Mouse (Mus musculus): ENCODE data around the gene Cmtm5. TPM values are rescaled to one million over a fixed set of nuclear protein-coding genes. Genes with fewer than 3 reads are reported as not detected.
"Not testable (repeated sequence)": the region's sequence is repeated elsewhere in the genome, so short reads cannot be mapped to it uniquely, and the experiment has no call there.

Cmtm5 gene
- polyA plus RNA-seq, 1 experiment from 2014 or later: 10.4 TPM

DNA sequence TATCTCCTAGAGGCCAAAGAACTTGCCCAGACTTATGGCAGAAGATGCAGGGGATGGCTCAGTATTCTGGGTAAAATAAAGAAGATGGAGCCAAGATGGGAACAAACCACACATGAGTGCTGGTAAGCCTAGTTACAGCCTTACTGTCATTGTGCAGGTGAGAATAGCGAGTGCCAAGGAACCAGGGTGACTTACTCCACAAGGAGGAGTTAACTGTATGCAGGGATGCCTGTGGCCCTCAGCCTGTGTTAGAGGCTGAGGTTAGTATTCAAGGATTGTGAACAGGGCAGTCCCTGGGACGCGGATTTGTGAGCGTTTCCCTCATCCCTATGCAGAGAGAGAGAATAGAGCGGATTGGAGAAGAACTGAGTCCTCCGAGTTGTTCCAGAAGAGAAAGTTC is 15.5 kb downstream of the Cmtm5 start:
- Histone ChIP-seq H3K27ac (ENCODE audit: low read depth, low read length) (no peak overlapping the region), H3K9me3 (ENCODE audit: control insufficient read depth, low read length) (no peaks in the 10 kb centered on the region), H3K36me3 (ENCODE audit: control insufficient read depth, insufficient read depth, low read length) (no peaks in the 10 kb centered on the region), H3K4me2 (ENCODE audit: low read depth, low read length) (no peak overlapping the region), H3K4me1 (ENCODE audit: control insufficient read depth, insufficient read depth, low read length) (no peaks in the 10 kb centered on the region), H3K4me3 (ENCODE audit: low read depth, low read length) (no peak overlapping the region), H3K9ac (replicated peaks; ENCODE audit: low read depth, low read length) (no peak overlapping the region), H3K27me3 (ENCODE audit: control insufficient read depth, insufficient read depth, low read length) (no peaks in the 10 kb centered on the region)
- 86% methylated on average over 6 of the region's 6 CpGs for WGBS
- ATAC-seq (ENCODE audit: low read depth): no peak

- WGBS: 92% methylated on average over 8 of the region's 8 CpGs
- Histone ChIP-seq H3K27me3 (ENCODE audit: control insufficient read depth, insufficient read depth, low read length) (no peaks in the 10 kb centered on the region), H3K4me1 (ENCODE audit: control insufficient read depth, insufficient read depth, low read length) (no peaks in the 10 kb centered on the region), H3K36me3 (ENCODE audit: control insufficient read depth, insufficient read depth, low read length) (no peaks in the 10 kb centered on the region), H3K4me2 (ENCODE audit: low read depth, low read length) (no peak overlapping the region), H3K9me3 (ENCODE audit: control insufficient read depth, low read length) (no peaks in the 10 kb centered on the region), H3K27ac (ENCODE audit: low read depth, low read length) (no peak overlapping the region), H3K9ac (replicated peaks; ENCODE audit: low read depth, low read length) (no peak overlapping the region), H3K4me3 (ENCODE audit: low read depth, low read length) (no peak overlapping the region)
- ATAC-seq (ENCODE audit: low read depth): no peak
These were observed 17.7 kb downstream of the Cmtm5 start for GRCm38 (mm10) chr14:54953664-54954206.

DNA sequence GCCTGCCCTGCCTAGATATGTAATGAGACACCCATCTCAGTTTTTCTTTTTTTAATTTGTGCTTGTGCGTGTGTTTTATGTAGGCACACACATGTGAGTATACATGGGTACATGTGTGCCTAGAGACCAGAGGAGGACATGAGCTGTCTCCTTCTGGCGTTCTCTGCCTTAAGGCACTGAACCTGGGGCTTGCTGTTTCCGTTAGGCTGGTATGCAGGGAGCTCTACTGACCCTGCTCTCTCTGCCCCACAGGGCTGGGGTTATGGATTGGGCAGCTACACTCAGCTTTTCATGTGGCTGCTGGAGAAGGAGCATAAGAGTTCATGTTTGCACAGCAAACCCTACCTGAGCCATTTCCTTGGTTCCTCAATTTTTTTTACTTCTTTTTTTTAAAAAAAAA is 18.4 kb downstream of the Cmtm5 start:
- H3K4me1 ChIP-seq (ENCODE audit: control insufficient read depth, insufficient read depth, low read length): no peaks in the 10 kb centered on the region
- no peak overlapping the region for H3K4me2 ChIP-seq (ENCODE audit: low read depth, low read length)
- H3K27me3 ChIP-seq (ENCODE audit: control insufficient read depth, insufficient read depth, low read length): no peaks in the 10 kb centered on the region
- no peaks in the 10 kb centered on the region for H3K36me3 ChIP-seq (ENCODE audit: control insufficient read depth, insufficient read depth, low read length)
- H3K9ac ChIP-seq (replicated peaks; ENCODE audit: low read depth, low read length): no peak overlapping the region
- no peak overlapping the region for H3K27ac ChIP-seq (ENCODE audit: low read depth, low read length)
- H3K4me3 ChIP-seq (ENCODE audit: low read depth, low read length): no peak overlapping the region
- ATAC-seq (ENCODE audit: low read depth): no peak
- 87% methylated on average over 3 of the region's 3 CpGs for WGBS
- H3K9me3 ChIP-seq (ENCODE audit: control insufficient read depth, low read length): no peaks in the 10 kb centered on the region

DNA sequence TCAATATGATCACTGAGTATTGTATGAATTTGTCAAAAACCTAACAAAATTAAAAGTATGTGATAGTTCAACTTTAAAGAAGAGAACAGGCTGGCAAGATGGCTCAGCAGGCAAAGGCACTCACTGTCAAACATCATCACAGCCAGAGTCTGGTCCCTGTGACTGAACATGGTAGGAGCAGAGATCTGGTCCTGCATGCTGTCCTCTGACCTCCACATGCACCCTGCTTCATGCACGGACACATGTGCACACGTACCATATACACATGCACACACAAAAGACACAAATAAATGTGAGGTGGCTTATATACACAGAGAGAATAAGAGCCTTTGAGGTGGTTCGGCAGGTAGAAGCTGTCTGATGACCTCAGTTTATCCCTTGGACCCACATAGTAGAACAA is 19.4 kb downstream of the Cmtm5 start:
- WGBS: 86% methylated on average over 3 of the region's 3 CpGs
- no peak overlapping the region for H3K9ac ChIP-seq (replicated peaks; ENCODE audit: low read depth, low read length)
- no peak overlapping the region for H3K27ac ChIP-seq (ENCODE audit: low read depth, low read length)
- H3K4me3 ChIP-seq (ENCODE audit: low read depth, low read length): no peak overlapping the region
- ATAC-seq (ENCODE audit: low read depth): no peak
- H3K4me1 ChIP-seq (ENCODE audit: control insufficient read depth, insufficient read depth, low read length): no peaks in the 10 kb centered on the region
- H3K36me3 ChIP-seq (ENCODE audit: control insufficient read depth, insufficient read depth, low read length): no peaks in the 10 kb centered on the region
- no peaks in the 10 kb centered on the region for H3K27me3 ChIP-seq (ENCODE audit: control insufficient read depth, insufficient read depth, low read length)
- no peak overlapping the region for H3K4me2 ChIP-seq (ENCODE audit: low read depth, low read length)
- no peaks in the 10 kb centered on the region for H3K9me3 ChIP-seq (ENCODE audit: control insufficient read depth, low read length)

GRCm38 (mm10) chr14:54956533-54956932 is 20.5 kb downstream of the Cmtm5 start:
- Histone ChIP-seq H3K4me3 (ENCODE audit: low read depth, low read length) (no peak overlapping the region), H3K9ac (replicated peaks; ENCODE audit: low read depth, low read length) (no peak overlapping the region), H3K9me3 (ENCODE audit: control insufficient read depth, low read length) (no peaks in the 10 kb centered on the region), H3K4me2 (ENCODE audit: low read depth, low read length) (no peak overlapping the region), H3K27ac (ENCODE audit: low read depth, low read length) (no peak overlapping the region), H3K4me1 (ENCODE audit: control insufficient read depth, insufficient read depth, low read length) (no peaks in the 10 kb centered on the region), H3K27me3 (ENCODE audit: control insufficient read depth, insufficient read depth, low read length) (no peaks in the 10 kb centered on the region), H3K36me3 (ENCODE audit: control insufficient read depth, insufficient read depth, low read length) (no peaks in the 10 kb centered on the region)
- ATAC-seq (ENCODE audit: low read depth): no peak
- 93% methylated on average over 9 of the region's 9 CpGs for WGBS

DNA sequence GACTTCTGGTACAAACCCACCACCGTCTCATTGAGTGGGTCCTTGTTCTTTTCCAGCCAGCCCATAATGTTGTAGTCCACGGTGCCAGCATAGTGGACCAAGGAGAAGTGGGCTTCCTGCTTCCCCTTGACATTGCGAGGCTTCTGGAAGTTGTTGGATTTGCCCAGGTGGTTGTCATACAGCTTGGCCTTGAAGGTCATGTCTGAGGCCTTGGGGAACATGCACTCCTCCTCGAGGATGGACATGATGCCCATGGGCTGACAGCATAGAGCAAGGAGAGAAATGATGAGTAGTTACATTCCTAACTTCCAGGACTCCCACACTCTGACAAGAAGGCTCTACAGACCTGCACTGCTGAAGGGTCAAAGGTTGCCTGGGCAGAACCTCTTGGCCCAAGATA is 22.4 kb downstream of the Cmtm5 start:
- no peak overlapping the region for H3K9ac ChIP-seq (replicated peaks; ENCODE audit: low read depth, low read length)
- 84% methylated on average over 4 of the region's 4 CpGs for WGBS
- no peaks in the 10 kb centered on the region for H3K9me3 ChIP-seq (ENCODE audit: control insufficient read depth, low read length)
- no peaks in the 10 kb centered on the region for H3K27me3 ChIP-seq (ENCODE audit: control insufficient read depth, insufficient read depth, low read length)
- no peak for ATAC-seq (ENCODE audit: low read depth)
- no peaks in the 10 kb centered on the region for H3K36me3 ChIP-seq (ENCODE audit: control insufficient read depth, insufficient read depth, low read length)
- H3K4me3 ChIP-seq (ENCODE audit: low read depth, low read length): no peak overlapping the region
- H3K27ac ChIP-seq (ENCODE audit: low read depth, low read length): no peak overlapping the region
- no peak overlapping the region for H3K4me2 ChIP-seq (ENCODE audit: low read depth, low read length)
- H3K4me1 ChIP-seq (ENCODE audit: control insufficient read depth, insufficient read depth, low read length): no peaks in the 10 kb centered on the region

DNA sequence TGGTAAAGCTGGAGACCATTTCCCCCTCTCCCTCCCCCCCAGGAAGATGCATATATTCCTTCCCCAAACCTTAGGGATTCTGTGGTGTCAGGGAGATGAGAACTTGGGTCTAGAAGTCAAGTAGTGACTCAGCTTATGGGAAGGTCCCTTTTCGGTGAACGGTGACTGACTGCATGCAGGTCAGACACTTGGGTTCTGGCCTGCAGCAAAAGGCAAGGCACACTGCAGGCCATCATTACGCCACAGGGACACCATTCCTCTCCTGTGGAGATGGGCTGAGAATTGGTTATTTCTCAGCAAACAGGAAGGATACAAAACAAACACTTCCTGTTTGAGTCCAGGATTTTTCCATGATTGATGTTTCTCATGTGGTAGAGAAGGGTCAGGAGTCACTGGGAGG is 23.1 kb downstream of the Cmtm5 start:
- Histone ChIP-seq H3K36me3 (ENCODE audit: control insufficient read depth, insufficient read depth, low read length) (no peaks in the 10 kb centered on the region), H3K4me2 (ENCODE audit: low read depth, low read length) (no peak overlapping the region), H3K27me3 (ENCODE audit: control insufficient read depth, insufficient read depth, low read length) (no peaks in the 10 kb centered on the region), H3K9me3 (ENCODE audit: control insufficient read depth, low read length) (no peaks in the 10 kb centered on the region), H3K4me3 (ENCODE audit: low read depth, low read length) (no peak overlapping the region), H3K27ac (ENCODE audit: low read depth, low read length) (no peak overlapping the region), H3K4me1 (ENCODE audit: control insufficient read depth, insufficient read depth, low read length) (no peaks in the 10 kb centered on the region), H3K9ac (replicated peaks; ENCODE audit: low read depth, low read length) (no peak overlapping the region)
- WGBS: 89% methylated on average over 3 of the region's 3 CpGs
- ATAC-seq (ENCODE audit: low read depth): no peak

DNA sequence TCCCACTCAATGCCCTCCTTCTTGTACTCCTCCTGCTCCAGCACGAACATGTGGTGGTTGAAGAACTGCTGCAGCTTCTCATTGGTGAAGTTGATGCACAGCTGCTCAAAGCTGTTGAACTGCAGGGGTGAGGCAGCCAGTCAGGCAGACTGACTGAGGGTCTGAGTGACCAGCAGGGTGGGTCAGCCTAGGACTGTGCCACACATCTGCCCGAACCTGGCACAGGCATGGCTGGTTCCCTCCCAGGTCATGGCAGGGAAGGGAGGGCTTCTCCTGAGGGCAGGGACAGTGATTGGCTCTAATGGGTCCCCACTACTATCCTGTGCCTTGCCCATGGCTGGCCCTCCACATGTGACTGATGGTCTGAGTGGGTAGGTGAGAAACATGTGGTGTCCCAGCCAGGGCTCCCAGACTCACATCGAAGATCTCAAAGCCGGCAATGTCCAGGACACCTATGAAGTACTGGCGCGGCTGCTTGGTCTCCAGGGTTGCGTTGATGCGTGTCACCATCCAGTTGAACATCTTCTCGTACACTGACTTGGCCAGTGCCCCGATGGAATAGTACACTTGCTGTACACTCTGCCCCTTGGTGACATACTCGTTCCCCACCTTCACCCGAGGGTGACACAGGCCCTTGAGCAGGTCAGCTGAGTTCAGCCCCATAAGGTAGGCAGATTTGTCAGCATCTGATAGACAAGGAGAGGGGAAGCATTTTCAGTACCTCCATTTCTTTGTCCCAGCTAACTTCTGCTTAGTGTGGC is 24.0 kb downstream of the Cmtm5 start:
- not testable (repeated sequence) for H3K9ac ChIP-seq (replicated peaks; ENCODE audit: low read depth, low read length); H3K9me3 ChIP-seq (ENCODE audit: control insufficient read depth, low read length); H3K4me2 ChIP-seq (ENCODE audit: low read depth, low read length); H3K27ac ChIP-seq (ENCODE audit: low read depth, low read length); H3K27me3 ChIP-seq (ENCODE audit: control insufficient read depth, insufficient read depth, low read length); H3K36me3 ChIP-seq (ENCODE audit: control insufficient read depth, insufficient read depth, low read length); H3K4me3 ChIP-seq (ENCODE audit: low read depth, low read length); H3K4me1 ChIP-seq (ENCODE audit: control insufficient read depth, insufficient read depth, low read length); ATAC-seq (ENCODE audit: low read depth)
- 95% methylated on average over 12 of the region's 12 CpGs for WGBS

GRCm38 (mm10) chr14:54960769-54961168 is 24.7 kb downstream of the Cmtm5 start:
- no peaks in the 10 kb centered on the region for H3K9me3 ChIP-seq (ENCODE audit: control insufficient read depth, low read length)
- H3K27ac ChIP-seq (ENCODE audit: low read depth, low read length): no peak overlapping the region
- no peak overlapping the region for H3K9ac ChIP-seq (replicated peaks; ENCODE audit: low read depth, low read length)
- ATAC-seq (ENCODE audit: low read depth): no peak
- 78% methylated on average over 10 of the region's 10 CpGs for WGBS
- no peaks in the 10 kb centered on the region for H3K4me1 ChIP-seq (ENCODE audit: control insufficient read depth, insufficient read depth, low read length)
- H3K4me2 ChIP-seq (ENCODE audit: low read depth, low read length): no peak overlapping the region
- no peaks in the 10 kb centered on the region for H3K36me3 ChIP-seq (ENCODE audit: control insufficient read depth, insufficient read depth, low read length)
- H3K4me3 ChIP-seq (ENCODE audit: low read depth, low read length): no peak overlapping the region
- no peaks in the 10 kb centered on the region for H3K27me3 ChIP-seq (ENCODE audit: control insufficient read depth, insufficient read depth, low read length)

All from neural tube, embryonic 14.5 days (tissue).